Mouse (Mus musculus): ENCODE results near the gene Amph. TPM values are rescaled to one million over a fixed set of nuclear protein-coding genes. Genes with fewer than 3 reads are reported as not detected.
"Not testable (repeated sequence)": the region's sequence is repeated elsewhere in the genome, so short reads cannot be mapped to it uniquely, and the experiment has no call there.

Gene Amph
- total and polyA plus RNA-seq, 3 experiments = not detected

GRCm38 (mm10) chr13:18914774-18915173 lies 33.2 kb upstream of the Amph start:
- dilution Hi-C loops (cut with MboI; ENCODE audit: extremely low pct_ligation_motif_present, extremely low pct_unique_long_range_greater_than_20kb, low sequenced_read_pairs) = no loop called here

GRCm38 (mm10) chr13:18933191-18933590 lies 14.8 kb upstream of the Amph start:
- H3K4me3 ChIP-seq (replicated peaks in 1 of 3; ENCODE audit: low read depth in 2 of 3, low read length in 2 of 3, poor library complexity in 1 of 3); dilution Hi-C loops (cut with MboI; ENCODE audit: extremely low pct_ligation_motif_present, extremely low pct_unique_long_range_greater_than_20kb, low sequenced_read_pairs); H3K79me2 ChIP-seq (replicated peaks; ENCODE audit: control insufficient read depth, extremely low read depth, insufficient read depth, poor library complexity, severe bottlenecking); H3K9ac ChIP-seq (ENCODE audit: insufficient read depth, low read depth); H3K4me1 ChIP-seq (ENCODE audit: control insufficient read depth in 1 of 2, insufficient read depth in 2 of 2); H3K27me3 ChIP-seq (replicated peaks); H3K9me3 ChIP-seq (replicated peaks; ENCODE audit: low read length); H3K36me3 ChIP-seq (replicated peaks in 1 of 2; ENCODE audit: control insufficient read depth in 1 of 2, insufficient read depth in 1 of 2, low read length in 1 of 2); H3K27ac ChIP-seq (ENCODE audit: insufficient read depth, low read depth); H3K4me2 ChIP-seq (ENCODE audit: insufficient read depth, low read depth, poor library complexity, severe bottlenecking); DNase-seq (ENCODE audit: extremely low read depth); in situ Hi-C loops (cut with MboI; ENCODE audit: low pct_ligation_motif_present, low pct_unique_long_range_greater_than_20kb, low sequenced_read_pairs): not testable (repeated sequence)

More at GRCm38 (mm10) chr13:18914774-18915173, 33.2 kb upstream of the Amph start:
- Histone ChIP-seq H3K27me3 (replicated peaks) (no peaks in the 10 kb centered on the region), H3K4me2 (ENCODE audit: insufficient read depth, low read depth, poor library complexity, severe bottlenecking) (no peak overlapping the region), H3K4me3 (replicated peaks in 1 of 3; ENCODE audit: low read depth in 2 of 3, low read length in 2 of 3, poor library complexity in 1 of 3) (no peak overlapping the region), H3K27ac (ENCODE audit: insufficient read depth, low read depth) (no peak overlapping the region), H3K36me3 (replicated peaks in 1 of 2; ENCODE audit: control insufficient read depth in 1 of 2, insufficient read depth in 1 of 2, low read length in 1 of 2) (no peaks in the 10 kb centered on the region), H3K9me3 (replicated peaks; ENCODE audit: low read length) (no peaks in the 10 kb centered on the region), H3K79me2 (replicated peaks; ENCODE audit: control insufficient read depth, extremely low read depth, insufficient read depth, poor library complexity, severe bottlenecking) (no peaks in the 10 kb centered on the region), H3K9ac (ENCODE audit: insufficient read depth, low read depth) (no peak overlapping the region), H3K4me1 (ENCODE audit: control insufficient read depth in 1 of 2, insufficient read depth in 2 of 2) (peaks cover 0 to 4% of the 10 kb centered on the region in 2 experiments; a peak in 1 of 4 replicates)
- TF ChIP-seq NELFE (IDR thresholded peaks at IDR 0.05; ENCODE audit: low read depth, low read length) = no peak
- TF ChIP-seq JUN (IDR thresholded peaks at IDR 0.05; ENCODE audit: insufficient read depth, low read depth, low read length) = no peak
- TF ChIP-seq KAT2A (IDR thresholded peaks at IDR 0.05; ENCODE audit: insufficient replicate concordance, low read length) = no peak
- in situ Hi-C loops (cut with MboI; ENCODE audit: low pct_ligation_motif_present, low pct_unique_long_range_greater_than_20kb, low sequenced_read_pairs) = no loop called here
- no peak for DNase-seq (ENCODE audit: extremely low read depth)

- H3K27me3 ChIP-seq (replicated peaks) = no peaks in the 10 kb centered on the region
- TF ChIP-seq MXI1 (IDR thresholded peaks at IDR 0.05; ENCODE audit: low read depth, low read length) (no peak), ELF1 (IDR thresholded peaks at IDR 0.05; ENCODE audit: low read depth, low read length) (no peak), IRF4 (IDR thresholded peaks at IDR 0.05; ENCODE audit: low read depth, low read length) (no peak), MEF2A (IDR thresholded peaks at IDR 0.05; ENCODE audit: borderline replicate concordance, low read depth, low read length) (no peak), SIN3A (IDR thresholded peaks at IDR 0.05; ENCODE audit: low read length) (no peak), PAX5 (IDR thresholded peaks at IDR 0.05; ENCODE audit: low read length) (no peak), UBTF (IDR thresholded peaks at IDR 0.05; ENCODE audit: low read depth, low read length) (no peak), CTCF (conservative IDR thresholded peaks at IDR 0.05 in 1 of 2, IDR thresholded peaks at IDR 0.05 in 1 of 2; ENCODE audit: low read depth in 2 of 2, low read length in 2 of 2) (no peak), RCOR1 (conservative IDR thresholded peaks at IDR 0.05; ENCODE audit: low read depth, low read length) (no peak), CHD2 (IDR thresholded peaks at IDR 0.05; ENCODE audit: low read length) (no peak), MAX (IDR thresholded peaks at IDR 0.05; ENCODE audit: low read length) (no peak), NELFE (IDR thresholded peaks at IDR 0.05; ENCODE audit: low read depth, low read length) (no peak), SMC3 (IDR thresholded peaks at IDR 0.05; ENCODE audit: low read depth, low read length) (no peak), POLR2A (IDR thresholded peaks at IDR 0.05; ENCODE audit: low read depth, low read length) (no peak)
- H3K4me2 ChIP-seq (ENCODE audit: insufficient read depth, low read depth, poor library complexity, severe bottlenecking) = no peak overlapping the region
- no peak overlapping the region for H3K4me3 ChIP-seq (replicated peaks in 1 of 3; ENCODE audit: low read depth in 2 of 3, low read length in 2 of 3, poor library complexity in 1 of 3)
- no peaks in the 10 kb centered on the region for H3K36me3 ChIP-seq (replicated peaks in 1 of 2; ENCODE audit: control insufficient read depth in 1 of 2, insufficient read depth in 1 of 2, low read length in 1 of 2)
- DNase-seq (ENCODE audit: extremely low read depth) = no peak
- H3K79me2 ChIP-seq (replicated peaks; ENCODE audit: control insufficient read depth, extremely low read depth, insufficient read depth, poor library complexity, severe bottlenecking) = no peaks in the 10 kb centered on the region
- no peak overlapping the region for H3K9ac ChIP-seq (ENCODE audit: insufficient read depth, low read depth)
- no peak overlapping the region for H3K27ac ChIP-seq (ENCODE audit: insufficient read depth, low read depth)
- H3K4me1 ChIP-seq (ENCODE audit: control insufficient read depth in 1 of 2, insufficient read depth in 2 of 2) = peaks cover 0 to 5% of the 10 kb centered on the region in 2 experiments; a peak in 1 of 4 replicates
- in situ Hi-C loops (cut with MboI; ENCODE audit: low pct_ligation_motif_present, low pct_unique_long_range_greater_than_20kb, low sequenced_read_pairs) = no loop called here
- dilution Hi-C loops (cut with MboI; ENCODE audit: extremely low pct_ligation_motif_present, extremely low pct_unique_long_range_greater_than_20kb, low sequenced_read_pairs) = no loop called here
- H3K9me3 ChIP-seq (replicated peaks; ENCODE audit: low read length) = no peaks in the 10 kb centered on the region
Observed at GRCm38 (mm10) chr13:18947686-18948085, 319 bp upstream of the Amph start.
